Mouse (Mus musculus) left cerebral cortex, postnatal 25 days (tissue): ENCODE data around the gene Tmem132b. TPM values are rescaled to one million over a fixed set of nuclear protein-coding genes. Genes with fewer than 3 reads are reported as not detected.

ENCODE experiments used
- DNase-seq, 2 experiments: peaks; one replicate each; pipeline ENCODE4 v3.0.0; 2022; ENCODE audit warnings: low spot score in 2 of 2, mixed read lengths in 1 of 2
- intact Hi-C: fragments of 180-260 bp; cut with DNase I; formaldehyde crosslinking; loops from one replicate; pipeline ENCODE4 v1.15.1; 2025
- total RNA-seq, 2 experiments: library from RNA; stranded (reverse); gene quantifications; 2 replicates each; pipeline ENCODE4 v1.2.3; 2021

The Tmem132b gene
- total RNA-seq, 2 experiments from 2014 or later: 125 to 141 TPM

- intact Hi-C loops: no loop called here
Observed at GRCm38 (mm10) chr5:125565725-125566124, 34.2 kb downstream of the Tmem132b start.

GRCm38 (mm10) chr5:125568457-125568856 is 36.9 kb downstream of the Tmem132b start:
- intact Hi-C loops: no loop called here
- no peak for DNase-seq

More at GRCm38 (mm10) chr5:125565725-125566124, 34.2 kb downstream of the Tmem132b start:
- no peak for DNase-seq

GRCm38 (mm10) chr5:125572011-125572410 is 40.4 kb downstream of the Tmem132b start:
- intact Hi-C loops: no loop called here

GRCm38 (mm10) chr5:125574886-125575285 is 43.3 kb downstream of the Tmem132b start:
- intact Hi-C loops: loop anchor here (5.0 kb wide), 1 partner anchor 182 kb away; no protein-coding TSS in a partner anchor

More at GRCm38 (mm10) chr5:125572011-125572410, 40.4 kb downstream of the Tmem132b start:
- no peak for DNase-seq

GRCm38 (mm10) chr5:125575866-125576265 is 44.3 kb downstream of the Tmem132b start:
- intact Hi-C loops: loop anchor here (5.0 kb wide), 1 partner anchor 181 kb away; no protein-coding TSS in a partner anchor

More at GRCm38 (mm10) chr5:125574886-125575285, 43.3 kb downstream of the Tmem132b start:
- peak in 1 of 2 experiments; percentile 19 for DNase-seq

GRCm38 (mm10) chr5:125578661-125579060 is 47.1 kb downstream of the Tmem132b start:
- intact Hi-C loops: loop anchor here (2.0 to 5.0 kb wide), 2 partner anchors 44 to 179 kb away; no protein-coding TSS in a partner anchor
- DNase-seq: peak; percentile 71 to 90

More at GRCm38 (mm10) chr5:125575866-125576265, 44.3 kb downstream of the Tmem132b start:
- no peak for DNase-seq

DNA sequence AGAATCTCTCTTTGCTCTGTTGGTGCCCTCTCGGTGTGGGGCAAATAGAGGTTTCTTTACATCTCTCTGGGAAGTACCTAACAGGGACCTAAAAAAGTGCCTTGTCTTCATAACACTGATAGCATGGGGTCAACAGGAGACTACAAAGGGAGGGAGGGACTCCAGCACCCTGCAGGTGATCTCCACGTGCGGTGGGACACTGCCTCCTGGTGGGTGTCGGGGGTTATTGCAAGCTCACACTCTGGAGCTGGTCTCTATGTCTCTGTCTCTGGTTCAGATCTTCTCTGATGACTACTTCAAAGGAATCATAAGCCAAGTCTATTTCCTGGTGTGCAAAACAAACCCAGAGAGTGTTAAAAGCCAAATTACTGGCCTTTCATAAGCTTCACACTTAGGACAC is 47.6 kb downstream of the Tmem132b start:
- DNase-seq: peak in 1 of 2 experiments; percentile 37

GRCm38 (mm10) chr5:125583298-125583697 is 51.7 kb downstream of the Tmem132b start:
- DNase-seq: no peak
- intact Hi-C loops: no loop called here

More for the DNA sequence above, 47.6 kb downstream of the Tmem132b start:
- intact Hi-C loops: loop anchor here (2.0 to 5.0 kb wide), 2 partner anchors 44 to 178 kb away; no protein-coding TSS in a partner anchor

GRCm38 (mm10) chr5:125583836-125584235 is 52.3 kb downstream of the Tmem132b start:
- peak; percentile 55 to 84 for DNase-seq
- intact Hi-C loops: loop anchor here (2.0 kb wide), 1 partner anchor 51 kb away; no protein-coding TSS in a partner anchor

- peak in 1 of 2 experiments; percentile 62 for DNase-seq
- intact Hi-C loops: loop anchor here (2.0 kb wide), 1 partner anchor 52 kb away; no protein-coding TSS in a partner anchor
Observed at GRCm38 (mm10) chr5:125585211-125585610, 53.6 kb downstream of the Tmem132b start.

DNA sequence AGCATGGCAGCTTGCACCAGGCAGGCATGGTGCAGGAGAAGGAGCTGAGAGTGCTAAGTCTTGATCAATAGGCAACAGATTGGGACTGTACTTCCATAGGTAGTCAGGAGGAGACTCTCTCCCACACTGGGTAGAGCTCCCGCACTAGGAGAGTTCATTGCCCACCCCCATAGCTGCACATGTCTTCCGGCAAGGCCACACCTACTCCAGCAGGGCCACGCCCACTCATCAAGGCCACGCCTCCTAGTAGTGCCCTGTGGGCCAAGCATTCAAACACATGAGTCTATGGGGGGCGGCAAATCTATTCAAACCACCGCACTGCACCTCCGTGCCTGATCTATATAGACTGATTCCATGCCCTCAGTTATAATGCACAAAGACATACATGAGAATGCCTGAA is 56.6 kb downstream of the Tmem132b start:
- no peak for DNase-seq
- intact Hi-C loops: no loop called here

GRCm38 (mm10) chr5:125588876-125589667 is 57.5 kb downstream of the Tmem132b start:
- intact Hi-C loops: no loop called here
- peak in 1 of 2 experiments; percentile 43 for DNase-seq

DNA sequence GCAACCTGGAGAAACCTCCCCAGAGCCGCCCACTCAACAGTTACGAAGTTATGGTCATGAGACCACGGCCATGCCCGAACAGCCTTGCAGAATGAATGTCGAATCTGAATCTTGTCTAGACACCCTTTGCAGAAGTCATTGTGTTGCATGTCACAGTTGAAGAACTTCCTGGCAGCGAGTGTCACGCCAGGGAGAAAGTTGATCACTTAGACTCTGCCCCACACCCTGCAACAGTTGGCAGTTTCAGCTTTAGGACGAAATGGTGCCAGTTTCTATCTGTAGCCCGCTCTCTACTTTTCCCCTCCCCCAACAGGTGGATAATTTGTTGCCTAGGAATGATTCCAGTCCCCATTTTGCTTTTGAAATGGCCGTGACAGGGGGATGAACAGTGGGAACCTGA is 66.5 kb downstream of the Tmem132b start:
- intact Hi-C loops: no loop called here

GRCm38 (mm10) chr5:125607146-125607545 is 75.6 kb downstream of the Tmem132b start:
- no peak for DNase-seq
- intact Hi-C loops: no loop called here

More for the DNA sequence above, 66.5 kb downstream of the Tmem132b start:
- no peak for DNase-seq

DNA sequence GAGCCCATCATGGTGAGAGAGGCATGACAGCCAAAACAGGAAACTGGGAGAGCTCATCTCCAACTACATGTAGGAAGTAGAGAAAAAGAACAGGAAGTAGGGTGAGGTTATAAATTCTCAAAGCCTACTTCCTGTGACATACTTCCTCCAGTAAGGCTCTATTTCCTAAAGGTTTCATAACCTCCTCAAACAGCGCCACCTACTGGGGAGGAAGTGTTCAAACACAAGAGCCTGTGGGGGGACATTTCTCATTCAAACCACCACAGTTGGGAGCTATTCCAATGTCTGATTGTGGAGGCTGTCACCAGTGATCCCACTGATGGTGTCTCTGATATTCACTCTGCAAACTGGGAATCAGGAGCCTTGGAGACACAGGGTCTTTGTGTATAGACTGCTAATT is 78.4 kb downstream of the Tmem132b start:
- no peak for DNase-seq
- intact Hi-C loops: no loop called here

- intact Hi-C loops: no loop called here
- no peak for DNase-seq
Observed at GRCm38 (mm10) chr5:125612460-125612859, 80.9 kb downstream of the Tmem132b start.

GRCm38 (mm10) chr5:125613136-125613535 is 81.6 kb downstream of the Tmem132b start:
- no peak for DNase-seq
- intact Hi-C loops: no loop called here

GRCm38 (mm10) chr5:125614348-125614747 is 82.8 kb downstream of the Tmem132b start:
- intact Hi-C loops: no loop called here
- DNase-seq: no peak

GRCm38 (mm10) chr5:125617050-125617449 is 85.5 kb downstream of the Tmem132b start:
- intact Hi-C loops: no loop called here
- DNase-seq: no peak

GRCm38 (mm10) chr5:125627816-125628348 is 96.3 kb downstream of the Tmem132b start:
- DNase-seq: peak; percentile 34 to 56

More at GRCm38 (mm10) chr5:125627816-125628348, 96.3 kb downstream of the Tmem132b start:
- intact Hi-C loops: no loop called here
